Mouse (Mus musculus) CH12.LX (cell line): ENCODE data around the gene Smim24. TPM values are rescaled to one million over a fixed set of nuclear protein-coding genes. Genes with fewer than 3 reads are reported as not detected.

ENCODE experiments used
- DNase-seq: peaks from one replicate; pipeline ENCODE4 v3.0.0-alpha.2; 2013; ENCODE audit errors: extremely low read depth
- H3K27ac ChIP-seq: 2 replicates; pipeline ENCODE4 v1.5.1; 2012; ENCODE audit warnings: low read depth, mild to moderate bottlenecking, control low read depth, moderate library complexity; ENCODE audit not compliant: insufficient read depth
- H3K27me3 ChIP-seq: replicated peaks from 2 replicates; pipeline ENCODE3; 2012; ENCODE audit warnings: inconsistent platforms
- H3K36me3 ChIP-seq, 2 experiments: replicated peaks in 1 of 2; 2 replicates each; pipeline versions ENCODE3 to v1.6.1; 2012; ENCODE audit warnings: inconsistent platforms in 1 of 2, low read length in 1 of 2, mild to moderate bottlenecking in 1 of 2, mixed read lengths in 1 of 2, moderate library complexity in 1 of 2; ENCODE audit not compliant: control insufficient read depth in 1 of 2, insufficient read depth in 1 of 2
- H3K4me1 ChIP-seq, 2 experiments: 2 replicates each; pipeline ENCODE4 v1.6.1; 2012; ENCODE audit warnings: inconsistent platforms in 1 of 2, moderate library complexity in 1 of 2; ENCODE audit not compliant: insufficient read depth in 2 of 2, control insufficient read depth in 1 of 2
- H3K4me2 ChIP-seq: 2 replicates; pipeline ENCODE4 v1.6.1; 2012; ENCODE audit warnings: low read depth, mild to moderate bottlenecking, control low read depth; ENCODE audit not compliant: poor library complexity, insufficient read depth, severe bottlenecking
- H3K4me3 ChIP-seq, 3 experiments: fragments of 150-350 bp in 1 of 3; sonication (generic) in 1 of 3; replicated peaks in 1 of 3; 2 replicates each; pipeline versions ENCODE3 to v1.5.1; 2011 to 2012; ENCODE audit warnings: low read depth in 2 of 3, low read length in 2 of 3, mild to moderate bottlenecking in 2 of 3, moderate library complexity in 2 of 3, control low read depth in 1 of 3, improper control_type of control experiment in 1 of 3, inconsistent platforms in 1 of 3, mixed read lengths in 1 of 3; ENCODE audit not compliant: poor library complexity in 1 of 3
- H3K79me2 ChIP-seq: replicated peaks from 2 replicates; pipeline ENCODE4 v1.6.1; 2012; ENCODE audit warnings: mild to moderate bottlenecking, moderate library complexity; ENCODE audit not compliant: control insufficient read depth, poor library complexity, insufficient read depth, severe bottlenecking; ENCODE audit errors: extremely low read depth
- H3K9ac ChIP-seq: 2 replicates; pipeline ENCODE4 v1.6.1; 2012; ENCODE audit warnings: low read depth, mild to moderate bottlenecking, control low read depth, moderate library complexity; ENCODE audit not compliant: insufficient read depth
- H3K9me3 ChIP-seq: replicated peaks from 2 replicates; pipeline ENCODE3; 2012; ENCODE audit warnings: low read length, inconsistent platforms, mixed read lengths
- BHLHE40 ChIP-seq: IDR thresholded peaks from 2 replicates; pipeline ENCODE4 v1.6.1; 2011; ENCODE audit warnings: mild to moderate bottlenecking, low read depth, low read length, improper control_type of control experiment
- CHD2 ChIP-seq: IDR thresholded peaks from 2 replicates; pipeline ENCODE4 v1.6.1; 2011; ENCODE audit warnings: low read length, improper control_type of control experiment
- ETS1 ChIP-seq: conservative IDR thresholded peaks from 2 replicates; pipeline ENCODE4 v1.6.1; 2012; ENCODE audit warnings: low read depth, mild to moderate bottlenecking, inconsistent platforms, low read length, improper control_type of control experiment, moderate library complexity
- HCFC1 ChIP-seq: IDR thresholded peaks from 2 replicates; pipeline ENCODE4 v1.6.1; 2012; ENCODE audit warnings: low read depth, mild to moderate bottlenecking, inconsistent platforms, low read length, improper control_type of control experiment
- IRF4 ChIP-seq: IDR thresholded peaks from 2 replicates; pipeline ENCODE4 v1.6.1; 2014; ENCODE audit warnings: low read depth, mild to moderate bottlenecking, inconsistent platforms, low read length, improper control_type of control experiment
- JUN ChIP-seq: IDR thresholded peaks from 2 replicates; pipeline ENCODE4 v1.6.1; 2011; ENCODE audit warnings: low read depth, mild to moderate bottlenecking, low read length, improper control_type of control experiment, moderate library complexity; ENCODE audit not compliant: insufficient read depth
- MAFK ChIP-seq: IDR thresholded peaks from 2 replicates; pipeline ENCODE4 v1.6.1; 2011; ENCODE audit warnings: low read length, improper control_type of control experiment; ENCODE audit not compliant: insufficient replicate concordance
- MAZ ChIP-seq: IDR thresholded peaks from 2 replicates; pipeline ENCODE4 v1.6.1; 2012; ENCODE audit warnings: low read depth, mild to moderate bottlenecking, inconsistent platforms, low read length, improper control_type of control experiment, moderate library complexity
- MEF2A ChIP-seq: IDR thresholded peaks from 2 replicates; pipeline ENCODE4 v1.6.1; 2014; ENCODE audit warnings: low read depth, mild to moderate bottlenecking, inconsistent platforms, low read length, improper control_type of control experiment, borderline replicate concordance
- MXI1 ChIP-seq: IDR thresholded peaks from 2 replicates; pipeline ENCODE4 v1.6.1; 2011; ENCODE audit warnings: mild to moderate bottlenecking, low read depth, low read length, improper control_type of control experiment
- MYC ChIP-seq: IDR thresholded peaks from 2 replicates; pipeline ENCODE4 v1.6.1; 2011; ENCODE audit warnings: low read depth, mild to moderate bottlenecking, improper control_type of control experiment, low read length
- NRF1 ChIP-seq: IDR thresholded peaks from 2 replicates; pipeline ENCODE4 v1.6.1; 2014; ENCODE audit warnings: low read depth, mild to moderate bottlenecking, inconsistent platforms, low read length, improper control_type of control experiment, moderate library complexity
- POLR2A ChIP-seq: IDR thresholded peaks from 2 replicates; pipeline ENCODE4 v1.6.1; 2011; ENCODE audit warnings: low read depth, mild to moderate bottlenecking, improper control_type of control experiment, low read length
- TBP ChIP-seq: conservative IDR thresholded peaks from 2 replicates; pipeline ENCODE4 v1.6.1; 2011; ENCODE audit warnings: low read depth, low read length, improper control_type of control experiment
- ZKSCAN1 ChIP-seq: IDR thresholded peaks from 2 replicates; pipeline ENCODE4 v1.6.1; 2012; ENCODE audit warnings: low read depth, inconsistent platforms, low read length, improper control_type of control experiment, borderline replicate concordance
- dilution Hi-C: fragments of 300-500 bp; cut with MboI; formaldehyde crosslinking; loops from 2 replicates; pipeline ENCODE4 v1.14.3; 2020; ENCODE audit warnings: low sequenced_read_pairs; ENCODE audit not compliant: extremely low pct_unique_long_range_greater_than_20kb, extremely low pct_ligation_motif_present
- in situ Hi-C: fragments of 300-500 bp; cut with MboI; formaldehyde crosslinking; loops from 3 replicates; pipeline ENCODE4 v1.14.3; 2019; ENCODE audit warnings: low sequenced_read_pairs, low pct_ligation_motif_present, low pct_unique_long_range_greater_than_20kb, mixed read lengths
- polyA plus RNA-seq: library from polyadenylated mRNA; unstranded; fragments of >175 nt; gene quantifications from 2 replicates; pipeline ENCODE4 v1.2.1, GENCODE M21; 2012; ENCODE audit warnings: low read depth; ENCODE audit not compliant: insufficient read length
- total RNA-seq, 2 experiments: library from RNA; depleted of rRNA; stranded (reverse); fragments of 300-350 nt in 1 of 2; fragments of >200 nt in 1 of 2; gene quantifications; 2 replicates each; pipeline ENCODE4 v1.2.3; 2012 to 2014

Gene Smim24
- total and polyA plus RNA-seq, 3 experiments, result 0.13 to 0.64 TPM; not detected in 1

DNA sequence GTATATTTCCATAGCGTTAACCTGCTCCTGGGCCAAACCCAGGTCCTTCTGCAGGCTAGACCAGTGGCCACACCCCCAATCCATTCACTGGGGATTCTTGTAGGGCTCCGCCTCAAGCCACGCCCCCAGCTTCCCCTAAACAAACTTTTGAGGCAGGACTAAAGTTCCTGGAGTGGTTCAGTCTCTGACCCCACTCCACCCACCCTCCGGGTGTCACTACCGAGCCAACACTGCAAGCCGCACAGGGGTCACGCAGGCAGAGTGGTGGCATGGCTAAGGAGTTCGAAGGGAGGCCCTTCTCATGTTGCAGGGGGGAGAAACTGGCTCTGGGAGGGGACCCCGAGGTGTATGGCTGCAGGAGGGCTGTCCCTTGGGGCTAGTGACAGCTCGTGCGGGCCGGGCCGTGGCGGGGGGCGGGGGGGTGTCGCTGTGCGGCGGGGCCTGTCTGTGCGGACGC lies 36.8 kb downstream of the Smim24 start (continued):
- TF ChIP-seq ZKSCAN1 (no peak), HCFC1 (no peak), JUN (no peak), CHD2 (no peak), MEF2A (no peak), TBP (0 out of 2 replicates have a peak, but pooled peaks have one; percentile 51), NRF1 (no peak), MYC (no peak)

DNA sequence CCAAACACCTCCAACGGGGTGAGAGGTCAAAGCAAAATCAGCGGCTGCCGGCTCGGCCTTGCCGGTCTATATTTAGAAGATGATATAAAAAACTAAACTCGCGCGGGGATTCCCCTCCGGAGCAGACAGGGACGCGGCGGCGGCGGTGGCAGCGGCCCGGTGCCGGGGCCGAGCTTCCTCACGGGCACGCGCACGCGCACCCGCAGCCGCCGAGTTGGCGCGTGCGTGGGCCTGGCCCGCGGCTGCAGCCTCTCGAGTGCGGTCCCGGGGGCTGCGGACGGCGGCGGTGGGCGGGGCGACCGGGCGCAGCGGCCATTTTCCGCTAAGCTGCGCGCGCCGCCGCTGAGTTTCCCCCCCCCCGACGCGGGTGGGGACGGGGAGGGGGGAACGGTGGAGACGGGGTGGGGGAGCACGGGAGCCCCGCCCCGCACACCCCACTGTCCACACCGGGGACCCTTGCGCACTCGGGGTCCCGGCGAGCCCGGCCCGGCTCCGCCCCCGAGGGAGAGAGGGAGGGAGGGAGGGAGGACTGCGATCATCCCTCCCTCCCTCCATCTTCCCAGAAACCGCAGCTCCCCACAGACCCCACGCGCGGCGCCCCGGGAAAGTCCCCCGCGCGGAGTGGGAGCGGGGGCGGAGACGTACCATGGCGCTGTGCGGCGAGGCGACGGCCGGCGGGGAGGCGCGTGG lies 37.4 kb downstream of the Smim24 start:
- peaks cover 38 to 70% of the 10 kb centered on the region in 2 experiments for H3K4me1 ChIP-seq
- H3K79me2 ChIP-seq, result peaks cover 13% of the 10 kb centered on the region
- H3K9ac ChIP-seq, result peak overlapping the region; percentile 94
- in situ Hi-C loops, result no loop called here
- no peaks in the 10 kb centered on the region for H3K9me3 ChIP-seq
- dilution Hi-C loops, result no loop called here
- H3K36me3 ChIP-seq, result no peaks in the 10 kb centered on the region
- peak overlapping the region; percentile 95 for H3K27ac ChIP-seq
- peaks cover 37% of the 10 kb centered on the region for H3K27me3 ChIP-seq
- H3K4me3 ChIP-seq, result peak overlapping the region; percentile 37 to 74 (median 64)
- DNase-seq, result peak; percentile 81
- TF ChIP-seq BHLHE40, result peak; percentile 45
- peak; percentile 15; the same call in 1 of the 2 replicates for TF ChIP-seq IRF4
- peak; percentile 96 for TF ChIP-seq MEF2A
- TF ChIP-seq MXI1, result 0 out of 2 replicates have a peak, but pooled peaks have one; percentile 38
- TF ChIP-seq JUN, result no peak
- no peak for TF ChIP-seq MAFK
- no peak for TF ChIP-seq MAZ
- 0 out of 2 replicates have a peak, but pooled peaks have one; percentile 12 for TF ChIP-seq POLR2A
- TF ChIP-seq ETS1, result 0 out of 2 replicates have a peak, but pooled peaks have one; percentile 7
- TF ChIP-seq CHD2, result no peak
- peak; percentile 85 for TF ChIP-seq NRF1
- peak overlapping the region; percentile 73 for H3K4me2 ChIP-seq
